Mouse (Mus musculus) NIH3T3 (cell line): Measurements from ENCODE around the gene Myoz2.

Source experiments
- DNase-seq: peaks from one replicate; pipeline ENCODE4 v3.0.0-alpha.2; 2012; ENCODE audit warnings: low read depth

Gene Myoz2

DNA sequence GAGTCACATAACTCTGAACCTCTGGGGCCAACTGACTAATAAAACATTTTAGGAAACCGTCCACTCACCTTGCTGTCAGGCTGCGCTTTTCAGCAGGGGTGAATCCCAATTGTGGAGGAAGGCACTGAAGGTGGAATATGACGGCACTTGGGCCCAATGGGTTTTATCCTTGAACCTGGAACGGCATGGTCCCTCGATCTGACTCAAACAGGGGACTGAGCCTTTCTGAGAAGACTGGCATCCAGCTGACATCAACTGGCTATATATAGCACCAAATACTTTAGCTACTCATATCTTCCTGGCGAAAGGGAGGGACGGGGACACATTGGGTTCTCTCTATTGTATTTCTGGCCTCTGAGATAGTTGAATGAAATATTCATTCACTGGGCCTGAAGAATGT lies at the start of gene Myoz2:
TSS of gene Myoz2 (minus strand) at position 264 of the 400 bp plus-strand sequence.
- no peak for DNase-seq

DNA sequence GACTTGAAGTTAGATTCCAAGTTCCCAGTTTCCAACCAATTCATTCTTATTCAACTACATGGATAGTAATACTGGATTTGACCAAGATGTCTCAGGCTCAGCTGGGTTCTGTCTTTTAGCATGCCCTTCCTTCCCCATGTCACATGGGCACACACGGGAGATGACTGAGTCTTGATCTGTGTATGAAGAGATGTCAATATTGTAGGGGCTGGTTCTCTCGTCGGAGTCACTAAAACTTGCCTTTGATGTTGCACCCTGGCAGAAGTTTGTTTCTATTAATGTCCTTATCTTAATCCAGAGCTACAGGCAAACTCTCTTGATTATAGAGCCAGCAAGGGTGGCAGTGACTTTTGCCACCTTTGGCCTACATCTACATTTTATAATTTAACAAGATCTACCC lies 46.9 kb upstream of the Myoz2 start:
- DNase-seq = no peak

- no peak for DNase-seq
Measured at GRCm38 (mm10) chr3:123080943-123081342, 46.1 kb upstream of the Myoz2 start.

DNA sequence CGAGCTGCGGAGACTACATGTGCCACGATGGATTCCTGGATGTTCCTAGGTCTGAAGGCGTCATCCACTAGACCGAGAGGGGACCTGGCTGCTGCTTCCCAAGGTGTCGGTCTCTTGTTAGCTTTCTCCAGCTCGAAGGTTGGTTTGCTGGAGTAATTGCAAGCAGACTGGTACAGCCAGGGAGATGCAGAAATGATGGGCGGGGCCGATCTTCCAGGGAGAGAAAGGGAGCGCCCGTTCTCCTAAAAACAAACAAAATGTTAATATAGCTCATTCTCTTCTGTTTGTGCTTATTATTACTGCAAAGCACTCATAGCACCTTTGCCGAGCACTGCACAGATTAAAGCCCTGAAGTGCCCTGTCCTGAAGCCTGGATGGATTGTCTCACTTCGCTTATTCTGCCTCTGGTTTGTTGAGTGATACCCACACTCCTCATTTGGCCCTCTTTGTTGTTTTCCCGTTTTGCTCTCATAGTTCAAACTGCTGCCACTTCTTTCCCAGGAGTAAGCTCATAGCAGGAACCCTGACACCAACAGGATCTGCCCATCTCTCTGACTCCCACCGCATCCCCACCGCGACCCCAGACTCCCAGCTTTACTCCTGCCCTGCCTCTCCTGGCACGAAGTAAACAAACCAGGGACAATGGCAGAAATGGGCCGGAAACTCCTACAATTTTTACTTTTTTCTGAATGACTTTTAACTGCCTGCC lies 45.4 kb upstream of the Myoz2 start:
- DNase-seq = no peak

GRCm38 (mm10) chr3:123075759-123076158 lies 40.9 kb upstream of the Myoz2 start:
- DNase-seq = no peak

DNA sequence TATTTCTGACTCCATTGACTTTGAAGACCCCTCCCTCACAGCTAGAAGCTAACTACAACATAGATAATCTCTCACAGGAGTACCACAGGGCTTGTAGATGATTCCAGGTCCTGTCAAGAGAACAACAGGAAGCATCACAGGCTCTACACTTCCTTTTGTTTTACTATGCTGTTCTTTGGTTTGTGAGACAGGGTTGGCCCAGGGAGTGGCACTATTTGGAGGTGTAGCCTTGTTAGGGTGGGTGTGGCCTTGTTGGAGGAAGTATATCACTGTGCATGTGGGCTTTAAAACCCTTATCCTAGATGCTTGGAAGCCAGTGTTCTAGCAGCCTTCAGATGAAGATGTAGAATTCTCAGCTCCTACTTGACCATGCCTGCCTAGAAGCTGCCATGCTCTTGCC lies 40.2 kb upstream of the Myoz2 start:
- no peak for DNase-seq

DNA sequence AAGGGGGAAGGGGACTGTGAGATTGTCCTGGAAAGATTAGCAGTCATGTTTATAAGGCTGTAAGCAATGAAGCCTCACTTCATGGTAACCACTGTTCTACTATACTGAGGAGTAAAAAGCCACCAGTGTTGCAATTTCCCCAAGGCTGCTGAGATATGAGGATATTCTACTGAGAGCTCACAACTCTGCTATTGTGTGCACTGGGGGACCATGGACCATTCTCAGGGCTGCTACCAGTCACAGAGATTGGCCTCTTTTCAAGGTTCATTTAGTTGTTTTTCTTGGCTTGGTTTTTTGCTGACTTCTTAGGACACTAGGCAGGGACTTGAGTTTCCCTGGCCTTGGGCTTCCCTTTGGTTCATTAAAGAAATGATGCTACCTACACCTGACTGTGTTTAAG lies 38.5 kb upstream of the Myoz2 start:
- DNase-seq = no peak

- DNase-seq = no peak
Measured at GRCm38 (mm10) chr3:123072472-123072871, 37.7 kb upstream of the Myoz2 start.

DNA sequence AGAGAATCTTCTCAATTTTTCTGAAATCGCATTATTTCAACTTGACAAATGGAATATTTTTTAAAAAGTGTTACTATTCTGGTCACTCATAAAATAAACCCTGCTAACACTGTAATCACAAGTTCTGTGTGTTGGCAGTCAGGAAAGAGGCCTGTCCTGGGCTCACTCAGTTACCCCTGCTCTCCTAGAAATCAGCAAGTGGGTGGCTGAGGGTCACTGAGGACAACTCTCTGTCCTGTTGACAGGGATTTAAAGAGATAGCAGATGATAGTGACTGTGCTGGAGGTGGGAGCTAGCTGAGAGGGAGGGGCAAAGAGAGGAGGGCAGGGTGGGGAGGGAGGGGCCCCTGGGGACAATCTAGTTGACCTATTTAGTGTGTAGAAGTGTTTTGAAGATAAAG lies 36.2 kb upstream of the Myoz2 start:
- no peak for DNase-seq

- no peak for DNase-seq
Measured at GRCm38 (mm10) chr3:123066836-123067235, 32.0 kb upstream of the Myoz2 start.

GRCm38 (mm10) chr3:123065466-123065865 lies 30.7 kb upstream of the Myoz2 start:
- no peak for DNase-seq

DNA sequence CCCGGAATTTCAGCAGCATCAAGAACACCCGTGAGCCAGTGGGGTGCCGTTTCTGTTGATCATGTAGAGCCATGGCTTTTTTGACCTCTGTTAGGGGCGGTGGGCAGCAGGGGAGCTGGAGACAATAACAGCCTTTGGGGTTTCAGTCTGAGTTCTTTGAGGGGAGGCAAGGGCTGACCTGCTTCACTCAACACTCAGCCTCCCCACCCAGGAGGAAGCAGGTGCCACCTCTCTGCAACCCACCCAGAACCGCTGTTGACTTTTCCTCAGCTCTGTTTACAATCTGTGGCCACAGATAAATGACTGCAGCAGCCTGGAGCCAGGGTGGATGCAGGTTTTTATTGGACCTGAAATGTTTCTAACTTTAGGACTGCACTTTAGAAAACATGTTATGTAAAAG lies 29.4 kb upstream of the Myoz2 start:
- DNase-seq = no peak

- no peak for DNase-seq
Measured at GRCm38 (mm10) chr3:123061931-123062330, 27.1 kb upstream of the Myoz2 start.

- DNase-seq = no peak
Measured at GRCm38 (mm10) chr3:123058832-123059231, 24.0 kb upstream of the Myoz2 start.

GRCm38 (mm10) chr3:123054178-123054577 lies 19.4 kb upstream of the Myoz2 start:
- peak; percentile 55 for DNase-seq

GRCm38 (mm10) chr3:123053192-123053938 lies 18.6 kb upstream of the Myoz2 start:
- peak; percentile 54 for DNase-seq

- DNase-seq = no peak
Measured at GRCm38 (mm10) chr3:123042308-123042707, 7.5 kb upstream of the Myoz2 start.

- DNase-seq = no peak
Measured at GRCm38 (mm10) chr3:123033804-123034203, 1.0 kb downstream of the Myoz2 start.

- no peak for DNase-seq
Measured at GRCm38 (mm10) chr3:123025634-123026033, 9.2 kb downstream of the Myoz2 start.

DNA sequence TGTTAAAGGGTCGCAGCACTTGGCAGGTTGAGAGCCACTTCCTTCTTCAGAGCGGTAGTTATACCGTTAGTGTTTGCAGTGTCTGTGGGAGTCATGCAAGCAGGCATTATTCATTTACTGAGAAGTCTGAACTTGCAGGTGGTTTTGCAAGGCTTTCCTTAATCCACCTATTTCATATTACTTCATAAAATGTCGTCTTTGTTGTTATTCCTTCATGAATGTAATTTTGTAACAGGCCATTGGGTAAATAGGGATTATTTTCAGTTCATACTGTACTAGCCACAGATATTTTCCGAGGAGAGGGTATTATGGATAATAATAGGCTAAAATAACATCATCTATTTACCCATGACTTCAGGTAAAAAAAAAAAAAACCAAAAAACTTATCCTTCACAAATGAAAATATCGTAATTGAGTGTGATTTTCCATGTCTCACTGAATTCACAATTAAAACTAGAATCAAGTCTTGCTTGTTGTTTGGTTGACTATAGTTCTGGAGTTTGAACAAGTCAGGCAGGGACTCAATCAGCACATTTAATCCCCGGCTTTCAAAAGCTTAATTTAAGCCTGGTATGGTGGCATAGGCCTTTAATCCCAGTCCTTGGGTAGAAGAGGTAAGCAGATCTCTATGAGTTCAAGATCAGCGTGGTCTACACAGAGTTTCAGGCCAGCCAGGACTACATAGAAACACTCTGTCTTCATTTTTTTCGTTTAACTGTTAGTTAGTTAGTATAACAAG lies 10.2 kb downstream of the Myoz2 start:
- DNase-seq = no peak

DNA sequence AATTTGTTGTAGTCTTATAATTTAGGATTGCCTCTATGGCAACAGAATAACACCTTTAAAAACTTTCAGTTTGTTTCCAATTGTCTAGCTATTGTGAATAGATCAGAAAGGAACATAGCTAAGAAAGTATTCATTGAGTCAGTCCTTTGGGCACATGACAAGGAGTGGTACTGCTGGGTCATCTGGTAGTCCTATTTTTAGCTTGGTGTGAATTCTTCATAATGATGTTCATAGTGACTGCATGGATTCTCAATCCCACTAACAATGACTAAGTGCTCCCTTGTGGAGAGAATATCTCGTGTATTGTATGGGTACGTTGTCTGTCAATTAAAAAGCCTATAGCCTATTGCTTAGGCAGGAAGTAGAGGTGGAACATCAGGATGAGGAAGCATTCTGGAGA lies 16.0 kb downstream of the Myoz2 start:
- DNase-seq = peak; percentile 69

GRCm38 (mm10) chr3:123013476-123013875 lies 21.3 kb downstream of the Myoz2 start:
- no peak for DNase-seq

- no peak for DNase-seq
Measured at GRCm38 (mm10) chr3:123009417-123009816, 25.4 kb downstream of the Myoz2 start.
